Mouse (Mus musculus) forebrain, embryonic 16.5 days (tissue): ENCODE results near the gene Acbd3. TPM values are rescaled to one million over a fixed set of nuclear protein-coding genes. Genes with fewer than 3 reads are reported as not detected.
A peak's percentile ranks its signal among the peaks of the same experiment; 100 is the strongest.

Experiments
- ATAC-seq: fragments of 200-750 bp; cut with Nextera tagmentation; 2 replicates; pipeline ENCODE4 v1.8.0; 2017; ENCODE audit warnings: mild to moderate bottlenecking, moderate library complexity
- H3K27ac ChIP-seq: fragments of 300-500 bp; sonication (generic); 2 replicates; pipeline ENCODE4 v1.5.1; 2014; ENCODE audit warnings: low read length, control low read depth
- H3K27me3 ChIP-seq: fragments of 300-500 bp; sonication (generic); replicated peaks from 2 replicates; pipeline ENCODE4 v1.6.1; 2014; ENCODE audit warnings: low read length; ENCODE audit not compliant: control insufficient read depth, insufficient read depth
- H3K36me3 ChIP-seq: fragments of 300-500 bp; sonication (generic); 2 replicates; pipeline ENCODE4 v1.6.1; 2014; ENCODE audit not compliant: control insufficient read depth, insufficient read depth
- H3K4me1 ChIP-seq: fragments of 300-500 bp; sonication (generic); replicated peaks from 2 replicates; pipeline ENCODE4 v1.6.1; 2014; ENCODE audit warnings: low read length; ENCODE audit not compliant: control insufficient read depth, insufficient read depth
- H3K4me2 ChIP-seq: fragments of 300-500 bp; sonication (generic); 2 replicates; pipeline ENCODE4 v1.6.1; 2014; ENCODE audit warnings: mild to moderate bottlenecking, low read length, control low read depth
- H3K4me3 ChIP-seq: fragments of 300-500 bp; sonication (generic); replicated peaks from 2 replicates; pipeline ENCODE4 v1.5.1; 2014; ENCODE audit warnings: mild to moderate bottlenecking, low read length, control low read depth
- H3K9ac ChIP-seq: fragments of 300-500 bp; sonication (generic); replicated peaks from 2 replicates; pipeline ENCODE4 v1.6.1; 2014; ENCODE audit warnings: low read depth, low read length, control low read depth
- H3K9me3 ChIP-seq: fragments of 300-500 bp; sonication (generic); 2 replicates; pipeline ENCODE4 v1.6.1; 2016; ENCODE audit warnings: low read length; ENCODE audit not compliant: control insufficient read depth
- WGBS: fragments of 180-500 bp; shearing (Covaris S2); extraction: QIAGEN DNeasy Blood & Tissue Kit; methylation state at CpG from one replicate; pipeline ENCODE4 v1.1.7; 2014; 5-methylcytosine and 5-hydroxymethylcytosine counted together
- polyA plus RNA-seq: library from polyadenylated mRNA; unstranded; fragments of >200 nt; fragmentation: Nextera tagmentation; extraction: Ambion mirVana; gene quantifications from 2 replicates; pipeline ENCODE4 v1.2.1, GENCODE M21; 2015

The Acbd3 gene
- polyA plus RNA-seq, 1 experiment from 2014 or later, result 23.5 TPM

GRCm38 (mm10) chr1:180767541-180768333, 41.9 kb downstream of the Acbd3 start:
- Histone ChIP-seq H3K9me3 (no peaks in the 10 kb centered on the region), H3K27ac (peak overlapping the region; percentile 41; the same call in 1 of the 2 replicates), H3K9ac (peak overlapping the region; percentile 79), H3K27me3 (no peaks in the 10 kb centered on the region; the same call in 1 of the 2 replicates), H3K4me2 (peak overlapping the region; percentile 84), H3K4me1 (peaks cover 19% of the 10 kb centered on the region), H3K4me3 (peak overlapping the region; percentile 55), H3K36me3 (no peaks in the 10 kb centered on the region)
- 17% methylated on average over 10 of the region's 10 CpGs for WGBS
- peak; percentile 40 for ATAC-seq

GRCm38 (mm10) chr1:180768334-180769168, 42.7 kb downstream of the Acbd3 start:
- Histone ChIP-seq H3K9ac (peak overlapping the region; percentile 79), H3K9me3 (no peaks in the 10 kb centered on the region), H3K36me3 (no peaks in the 10 kb centered on the region), H3K4me2 (peak overlapping the region; percentile 84), H3K4me1 (peaks cover 14% of the 10 kb centered on the region), H3K27ac (peak overlapping the region; percentile 41; the same call in 1 of the 2 replicates), H3K27me3 (no peaks in the 10 kb centered on the region), H3K4me3 (peak overlapping the region; percentile 55)
- ATAC-seq, result peak; percentile 84
- WGBS, result 1% methylated on average over 37 of the region's 37 CpGs

- no peak overlapping the region for H3K9ac ChIP-seq
- peaks cover 19% of the 10 kb centered on the region for H3K4me1 ChIP-seq
- H3K27me3 ChIP-seq, result no peaks in the 10 kb centered on the region
- H3K4me2 ChIP-seq, result no peak overlapping the region
- WGBS, result 87% methylated on average over 5 of the region's 5 CpGs
- no peak for ATAC-seq
- H3K9me3 ChIP-seq, result peaks cover 4% of the 10 kb centered on the region; the same call in 1 of the 2 replicates
- no peak overlapping the region for H3K4me3 ChIP-seq
- H3K27ac ChIP-seq, result no peak overlapping the region
- no peaks in the 10 kb centered on the region for H3K36me3 ChIP-seq
Observed at GRCm38 (mm10) chr1:180771306-180771705, 45.5 kb downstream of the Acbd3 start.

GRCm38 (mm10) chr1:180771722-180772121, 45.9 kb downstream of the Acbd3 start:
- no peak for ATAC-seq
- H3K9ac ChIP-seq, result no peak overlapping the region
- no peak overlapping the region for H3K4me3 ChIP-seq
- WGBS, result 70% methylated on average over 4 of the region's 4 CpGs
- H3K36me3 ChIP-seq, result no peaks in the 10 kb centered on the region
- H3K27ac ChIP-seq, result no peak overlapping the region
- H3K4me1 ChIP-seq, result peaks cover 22% of the 10 kb centered on the region
- H3K9me3 ChIP-seq, result peaks cover 4% of the 10 kb centered on the region; the same call in 1 of the 2 replicates
- no peaks in the 10 kb centered on the region for H3K27me3 ChIP-seq
- no peak overlapping the region for H3K4me2 ChIP-seq

- Histone ChIP-seq H3K9me3 (peaks cover 4% of the 10 kb centered on the region; the same call in 1 of the 2 replicates), H3K36me3 (no peaks in the 10 kb centered on the region), H3K4me3 (no peak overlapping the region), H3K4me1 (peaks cover 24% of the 10 kb centered on the region), H3K27ac (no peak overlapping the region), H3K9ac (no peak overlapping the region), H3K4me2 (no peak overlapping the region), H3K27me3 (no peaks in the 10 kb centered on the region)
- WGBS, result 83% methylated on average over 3 of the region's 3 CpGs
- no peak for ATAC-seq
Observed at GRCm38 (mm10) chr1:180772291-180772690, 46.4 kb downstream of the Acbd3 start.

GRCm38 (mm10) chr1:180774664-180775063, 48.8 kb downstream of the Acbd3 start:
- Histone ChIP-seq H3K4me2 (no peak overlapping the region), H3K4me1 (peaks cover 18% of the 10 kb centered on the region)
- WGBS, result 62% methylated on average over 3 of the region's 3 CpGs

GRCm38 (mm10) chr1:180775317-180775716, 49.5 kb downstream of the Acbd3 start:
- H3K27ac ChIP-seq, result no peak overlapping the region
- no peaks in the 10 kb centered on the region for H3K36me3 ChIP-seq
- H3K9me3 ChIP-seq, result peaks cover 4% of the 10 kb centered on the region; the same call in 1 of the 2 replicates
- no peak overlapping the region for H3K4me2 ChIP-seq
- no peaks in the 10 kb centered on the region for H3K27me3 ChIP-seq
- no peak for ATAC-seq
- H3K4me1 ChIP-seq, result peaks cover 18% of the 10 kb centered on the region
- no peak overlapping the region for H3K4me3 ChIP-seq
- WGBS, result 86% methylated on average over 10 of the region's 10 CpGs
- no peak overlapping the region for H3K9ac ChIP-seq

More at GRCm38 (mm10) chr1:180774664-180775063, 48.8 kb downstream of the Acbd3 start:
- Histone ChIP-seq H3K27me3 (no peaks in the 10 kb centered on the region), H3K27ac (no peak overlapping the region), H3K9me3 (peaks cover 4% of the 10 kb centered on the region; the same call in 1 of the 2 replicates), H3K36me3 (no peaks in the 10 kb centered on the region), H3K4me3 (no peak overlapping the region), H3K9ac (no peak overlapping the region)
- no peak for ATAC-seq

- Histone ChIP-seq H3K36me3 (no peaks in the 10 kb centered on the region), H3K9me3 (peaks cover 4% of the 10 kb centered on the region; the same call in 1 of the 2 replicates), H3K9ac (no peak overlapping the region), H3K27ac (peak overlapping the region; percentile 10; the same call in 1 of the 2 replicates), H3K4me1 (peaks cover 18% of the 10 kb centered on the region), H3K4me3 (no peak overlapping the region), H3K4me2 (no peak overlapping the region), H3K27me3 (no peaks in the 10 kb centered on the region)
- ATAC-seq, result no peak
- WGBS, result 42% methylated on average over 6 of the region's 6 CpGs
Observed at GRCm38 (mm10) chr1:180775849-180776493, 50.1 kb downstream of the Acbd3 start.
